Mouse (Mus musculus): ENCODE data around the gene Nxph1.

The Nxph1 gene

GRCm38 (mm10) chr6:8948131-8948470 lies at the start of gene Nxph1:
Gene Nxph1 (plus strand): TSS chr6:8948431.
- DNase-seq = no peak

- DNase-seq = no peak
Measured at GRCm38 (mm10) chr6:8900021-8900728, 48.1 kb upstream of the Nxph1 start.

- no peak for DNase-seq
Measured at GRCm38 (mm10) chr6:8900729-8901122, 47.5 kb upstream of the Nxph1 start.

- DNase-seq = no peak
Measured at GRCm38 (mm10) chr6:8907917-8908316, 40.3 kb upstream of the Nxph1 start.

- no peak for DNase-seq
Measured at GRCm38 (mm10) chr6:8913404-8913803, 34.8 kb upstream of the Nxph1 start.

GRCm38 (mm10) chr6:8914682-8915081 lies 33.5 kb upstream of the Nxph1 start:
- no peak for DNase-seq

GRCm38 (mm10) chr6:8924481-8924880 lies 23.8 kb upstream of the Nxph1 start:
- no peak for DNase-seq

- DNase-seq = no peak
Measured at GRCm38 (mm10) chr6:8935241-8935640, 13.0 kb upstream of the Nxph1 start.

- DNase-seq = no peak
Measured at GRCm38 (mm10) chr6:8935705-8936104, 12.5 kb upstream of the Nxph1 start.

- no peak for DNase-seq
Measured at GRCm38 (mm10) chr6:8936168-8936567, 12.1 kb upstream of the Nxph1 start.

- DNase-seq = peak; percentile 10
Measured at GRCm38 (mm10) chr6:8948471-8949411, 510 bp downstream of the Nxph1 start.

GRCm38 (mm10) chr6:8949665-8950201 lies 1.5 kb downstream of the Nxph1 start:
- no peak for DNase-seq

- DNase-seq = no peak
Measured at GRCm38 (mm10) chr6:8950611-8951325, 2.5 kb downstream of the Nxph1 start.

GRCm38 (mm10) chr6:8951326-8951695 lies 3.1 kb downstream of the Nxph1 start:
- DNase-seq = peak; percentile 14

- no peak for DNase-seq
Measured at GRCm38 (mm10) chr6:8951884-8952590, 3.8 kb downstream of the Nxph1 start.

- DNase-seq = no peak
Measured at GRCm38 (mm10) chr6:8955817-8956529, 7.7 kb downstream of the Nxph1 start.

GRCm38 (mm10) chr6:8956743-8957528 lies 8.7 kb downstream of the Nxph1 start:
- DNase-seq = no peak

- no peak for DNase-seq
Measured at GRCm38 (mm10) chr6:8957529-8957887, 9.3 kb downstream of the Nxph1 start.

- no peak for DNase-seq
Measured at GRCm38 (mm10) chr6:8958081-8958919, 10.1 kb downstream of the Nxph1 start.

GRCm38 (mm10) chr6:8959810-8960209 lies 11.6 kb downstream of the Nxph1 start:
- no peak for DNase-seq

Data from thymus, postnatal 25 days (tissue).